Mouse (Mus musculus) granulocyte monocyte progenitor cell, adult 5-6 weeks (primary cell): ENCODE data around the gene Ntm. TPM values are rescaled to one million over a fixed set of nuclear protein-coding genes. Genes with fewer than 3 reads are reported as not detected.

Experiments
- ATAC-seq: replicated peaks from 2 replicates; pipeline ENCODE4 v1.8.0; 2016; ENCODE audit warnings: mild to moderate bottlenecking, moderate TSS enrichment, inconsistent platforms; ENCODE audit not compliant: poor library complexity, severe bottlenecking
- total RNA-seq, 2 experiments: library from RNA; stranded (forward) in 1 of 2; stranded (reverse) in 1 of 2; fragments of 200-712, 200-1000 nt in 1 of 2; fragments of >200 nt in 1 of 2; fragmentation: Nextera tagmentation in 1 of 2; gene quantifications; 2 replicates each; pipeline ENCODE4 v1.2.3; 2014 to 2017

The Ntm gene
- total RNA-seq, 2 experiments from 2014 or later: not detected

DNA sequence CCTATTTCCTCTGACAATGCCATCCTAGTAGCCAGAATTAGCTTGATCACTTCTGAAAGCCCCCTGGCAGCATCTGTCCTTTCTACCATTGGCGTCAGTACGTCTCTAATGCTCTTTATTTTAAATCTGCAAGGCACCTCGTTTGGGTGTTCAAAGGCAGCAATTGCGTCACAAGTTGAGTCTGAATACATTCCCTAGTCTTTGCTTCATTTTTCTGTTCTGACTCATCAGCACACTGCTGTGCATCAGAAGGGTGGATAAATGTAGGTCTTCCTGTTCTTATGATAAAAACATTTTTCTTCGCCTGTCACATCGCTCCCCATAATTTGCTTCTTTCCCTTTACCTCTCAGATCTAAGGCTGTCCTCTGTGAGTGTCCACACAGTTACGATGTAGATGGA is 958.4 kb downstream of the Ntm start:
- no peak for ATAC-seq

DNA sequence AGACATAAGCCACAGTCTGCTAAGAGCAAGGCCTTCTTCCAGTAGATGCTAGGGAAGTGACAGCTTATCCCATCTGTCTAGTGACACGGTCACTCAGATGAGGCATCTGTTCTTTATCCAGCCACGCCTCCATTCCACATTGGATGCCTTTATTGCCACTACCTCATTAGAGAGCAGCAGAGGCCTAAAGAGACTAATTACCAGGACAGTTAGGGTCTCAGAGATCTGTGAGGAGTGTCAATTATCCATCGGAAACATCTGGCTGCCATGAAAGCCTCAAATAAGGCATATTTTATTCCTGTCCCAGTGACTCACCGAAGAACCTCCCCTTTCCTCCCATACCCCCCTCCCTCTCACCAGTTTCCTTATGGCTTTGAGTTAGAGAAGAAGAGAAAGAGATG is 963.0 kb downstream of the Ntm start:
- no peak for ATAC-seq

DNA sequence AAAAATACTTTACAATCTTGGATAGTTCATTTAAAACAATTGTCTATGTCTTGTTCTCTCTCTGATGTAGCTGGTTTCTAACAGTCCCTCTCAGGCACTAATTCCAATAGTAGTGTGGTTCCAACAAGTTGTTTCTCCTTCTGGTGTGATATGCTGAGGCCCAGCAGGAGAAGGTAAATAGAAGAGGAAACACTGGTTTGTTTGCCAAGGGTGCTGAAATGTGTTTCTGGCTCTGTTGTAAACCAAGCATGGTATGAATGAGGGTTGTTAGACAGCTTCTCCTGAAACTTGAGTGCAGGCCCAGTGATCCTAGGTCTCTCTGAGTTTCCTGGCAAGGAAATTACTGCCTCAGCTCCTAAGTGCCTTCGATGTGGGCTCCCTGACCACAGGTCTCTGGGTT is 985.7 kb downstream of the Ntm start:
- no peak for ATAC-seq

DNA sequence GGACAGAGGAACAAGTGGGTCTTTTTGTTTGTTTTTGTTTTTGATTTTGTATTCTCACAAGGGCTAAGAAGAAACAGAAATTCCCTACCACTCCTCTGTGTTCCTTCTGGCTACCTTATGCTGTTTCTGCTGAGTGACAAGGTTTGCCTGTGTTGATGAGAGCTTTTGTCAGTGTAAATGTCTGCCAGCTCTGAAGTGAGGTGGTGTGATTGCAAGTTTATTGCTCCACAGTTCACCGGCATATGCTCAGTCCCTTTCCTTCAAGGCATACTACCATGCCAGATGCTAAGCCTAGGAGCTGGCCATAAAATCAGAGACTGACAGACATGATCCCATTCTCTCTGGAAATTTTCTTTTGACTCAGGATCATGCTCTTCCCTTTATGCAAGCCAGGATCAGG is 993.5 kb downstream of the Ntm start:
- no peak for ATAC-seq
